7 mouse cellular contexts compared by ENCODE assay signal in the genomic region with DNA sequence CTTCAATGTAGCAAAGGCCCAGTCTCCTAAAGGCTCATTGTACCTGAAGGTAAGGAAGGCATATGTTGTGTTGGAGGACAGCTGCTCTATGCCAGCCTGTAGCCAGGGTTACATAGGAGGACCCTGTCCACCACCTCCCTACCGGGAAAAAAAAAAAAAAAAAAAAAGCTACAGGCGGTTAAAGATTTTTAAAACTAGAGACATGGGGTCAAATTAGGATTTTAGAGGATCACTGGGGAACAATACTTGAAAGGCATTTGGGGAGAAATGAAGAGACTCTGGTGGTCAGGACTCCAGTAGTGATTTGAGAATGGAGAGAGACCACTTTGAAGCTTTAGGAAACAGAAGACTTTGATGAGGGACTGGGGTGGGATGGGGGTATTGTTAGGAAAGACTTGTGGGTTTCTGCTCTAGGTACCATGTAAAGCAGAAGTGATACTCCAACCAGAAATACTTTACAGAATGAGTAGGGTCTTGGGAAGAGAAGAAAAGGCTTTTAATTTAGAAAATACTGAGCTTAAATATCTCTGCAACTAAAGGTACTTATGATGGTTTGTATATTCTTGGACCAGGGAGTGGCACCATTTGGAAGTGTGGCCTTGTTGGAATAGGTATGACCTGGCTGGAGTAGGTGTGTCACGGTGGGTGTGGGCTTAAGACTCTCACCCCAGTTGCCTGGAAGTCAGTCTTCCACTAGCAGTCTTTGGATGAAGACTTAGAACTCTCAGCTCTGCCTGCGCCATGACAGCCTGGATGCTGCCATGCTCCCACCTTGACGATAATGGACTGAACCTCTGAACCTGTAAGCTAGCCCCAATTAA. TPM values are rescaled to one million over a fixed set of nuclear protein-coding genes. Genes with fewer than 3 reads are reported as not detected.
DNase-seq lines count a peak whose midpoint lies in the region; ATAC-seq and TF ChIP-seq lines count a peak whose summit lies in the region.
"Not testable (repeated sequence)": the region's sequence is repeated elsewhere in the genome, so short reads cannot be mapped to it uniquely, and the experiment has no call there.

No protein-coding gene starts in this region.

- H3K27ac ChIP-seq in embryonic facial prominence, embryonic 10.5 days (replicated peaks) = 0 out of 2 replicates have a peak overlapping the region, but pooled peaks have one; percentile 59
- peak overlapping the region; percentile 82; the same call in 1 of the 2 replicates for H3K27ac ChIP-seq in gastrocnemius, adult 2 months
- peak overlapping the region; percentile 35; the same call in 1 of the 2 replicates for H3K27ac ChIP-seq in hindbrain, embryonic 10.5 days
- not testable (repeated sequence) for H3K27ac ChIP-seq in kidney, embryonic 15.5 days
- peak overlapping the region; percentile 25; the same call in 1 of the 2 replicates for H3K27ac ChIP-seq in liver, embryonic 12.5 days
- H3K27ac ChIP-seq in spleen, adult 2 months (ENCODE audit: insufficient read depth, low read length) = peak overlapping the region; percentile 85

- not testable (repeated sequence) for ATAC-seq in kidney, embryonic 15.5 days (replicated peaks; ENCODE audit: low FRiP score); liver, embryonic 12.5 days

- TF ChIP-seq CTCF in gastrocnemius, adult 2 months (IDR thresholded peaks at IDR 0.05); spleen, adult 2 months (IDR thresholded peaks at IDR 0.05; ENCODE audit: extremely low read depth, insufficient read depth, insufficient read length, insufficient replicate concordance): not testable (repeated sequence)

- H3K9ac ChIP-seq in kidney, embryonic 15.5 days = not testable (repeated sequence)
- peak overlapping the region; percentile 46 for H3K9ac ChIP-seq in liver, embryonic 12.5 days

- not testable (repeated sequence) for DNase-seq in embryonic facial prominence, embryonic 10.5 days (ENCODE audit: low spot score); gastrocnemius, adult 2 months; hindbrain, embryonic 10.5 days (ENCODE audit: low spot score); spleen, adult 2 months (ENCODE audit: low read depth in 1 of 2, low spot score in 2 of 2)

- not testable (repeated sequence) for TF ChIP-seq POLR2A in spleen, adult 2 months (IDR thresholded peaks at IDR 0.05; ENCODE audit: low read depth, low read length)

- H3K4me1 ChIP-seq in embryonic facial prominence, embryonic 10.5 days = peaks cover 14% of the 10 kb centered on the region
- peaks cover 14% of the 10 kb centered on the region for H3K4me1 ChIP-seq in hindbrain, embryonic 10.5 days (replicated peaks)
- H3K4me1 ChIP-seq in kidney, embryonic 15.5 days = peaks cover 13% of the 10 kb centered on the region
- H3K4me1 ChIP-seq in liver, embryonic 12.5 days = peaks cover 33% of the 10 kb centered on the region
- peaks cover 50% of the 10 kb centered on the region for H3K4me1 ChIP-seq in megakaryocyte, embryonic 14.5 days
- H3K4me1 ChIP-seq in spleen, adult 2 months (ENCODE audit: control insufficient read depth, insufficient read depth, insufficient read length) = peaks cover 12% of the 10 kb centered on the region; the same call in 1 of the 2 replicates

- peak overlapping the region; percentile 57 for H3K4me2 ChIP-seq in kidney, embryonic 15.5 days
- H3K4me2 ChIP-seq in liver, embryonic 12.5 days = peak overlapping the region; percentile 77

- H3K9me3 ChIP-seq in embryonic facial prominence, embryonic 10.5 days; hindbrain, embryonic 10.5 days; kidney, embryonic 15.5 days (replicated peaks); liver, embryonic 12.5 days (replicated peaks): not testable (repeated sequence)
- peaks cover 16% of the 10 kb centered on the region for H3K9me3 ChIP-seq in megakaryocyte, embryonic 14.5 days

- H3K4me3 ChIP-seq in embryonic facial prominence, embryonic 10.5 days = peak overlapping the region; percentile 92
- H3K4me3 ChIP-seq in gastrocnemius, adult 2 months = peak overlapping the region; percentile 100
- peak overlapping the region; percentile 86 for H3K4me3 ChIP-seq in hindbrain, embryonic 10.5 days
- H3K4me3 ChIP-seq in kidney, embryonic 15.5 days (replicated peaks) = peak overlapping the region; percentile 83; the same call in 1 of the 2 replicates
- H3K4me3 ChIP-seq in liver, embryonic 12.5 days = peak overlapping the region; percentile 91; the same call in 1 of the 2 replicates
- peak overlapping the region; percentile 96 for H3K4me3 ChIP-seq in megakaryocyte, embryonic 14.5 days (replicated peaks)
- H3K4me3 ChIP-seq in spleen, adult 2 months (ENCODE audit: extremely low read depth, insufficient read depth, insufficient read length) = peak overlapping the region; percentile 40; the same call in 1 of the 2 replicates

- 88% methylated on average over 5 of the region's 5 CpGs for WGBS in embryonic facial prominence, embryonic 10.5 days
- 89% methylated on average over 5 of the region's 5 CpGs for WGBS in hindbrain, embryonic 10.5 days
- 87% methylated on average over 5 of the region's 5 CpGs for whole genome bisulfite sequencing in kidney, embryonic 15.5 days
- WGBS in liver, embryonic 12.5 days (ENCODE audit: insufficient replicate concordance) = 79% methylated on average over 5 of the region's 5 CpGs
- WGBS in spleen, adult 2 months = 83% methylated on average over 5 of the region's 5 CpGs

- peaks cover 14% of the 10 kb centered on the region for H3K36me3 ChIP-seq in embryonic facial prominence, embryonic 10.5 days (replicated peaks)
- H3K36me3 ChIP-seq in hindbrain, embryonic 10.5 days; kidney, embryonic 15.5 days; liver, embryonic 12.5 days; spleen, adult 2 months (ENCODE audit: control insufficient read depth, insufficient read depth, low read length): not testable (repeated sequence)
- peaks cover 33% of the 10 kb centered on the region for H3K36me3 ChIP-seq in megakaryocyte, embryonic 14.5 days (replicated peaks; ENCODE audit: low read length)

- H3K27me3 ChIP-seq in embryonic facial prominence, embryonic 10.5 days (replicated peaks; ENCODE audit: low read depth, poor library complexity, severe bottlenecking); hindbrain, embryonic 10.5 days (ENCODE audit: insufficient read depth, poor library complexity, severe bottlenecking); kidney, embryonic 15.5 days; liver, embryonic 12.5 days (replicated peaks); megakaryocyte, embryonic 14.5 days (replicated peaks); spleen, adult 2 months (ENCODE audit: control insufficient read depth, insufficient read depth, low read length): not testable (repeated sequence)

- intact Hi-C loops in gastrocnemius, adult 2 months (cut with DNase I) = not testable (repeated sequence)

RNA-seq across cellular contexts. Expression of a gene that starts 1.1 kb away (rescaled TPM):
- 11.2 and 13.7 TPM in 2 replicates for polyA plus RNA-seq in embryonic facial prominence, embryonic 10.5 days (2016; fragmentation: Nextera tagmentation; extraction: Ambion mirVana)
- 1 to 10 TPM; 3.4 to 5.8 TPM for total RNA-seq in gastrocnemius, adult 2 months (2021)
- 11.3 and 14.8 TPM in 2 replicates for polyA plus RNA-seq in hindbrain, embryonic 10.5 days (2016; fragmentation: Nextera tagmentation; extraction: Ambion mirVana)
- polyA plus RNA-seq in kidney, embryonic 15.5 days (2015; fragmentation: Nextera tagmentation; extraction: Ambion mirVana) = 11.7 and 14.9 TPM in 2 replicates
- polyA plus RNA-seq in liver, embryonic 12.5 days (2016; fragmentation: Nextera tagmentation; extraction: Ambion mirVana) = 12.4 and 15.3 TPM in 2 replicates
- 0.38 TPM in 1 of 2 replicates, not detected in the other for polyA plus RNA-seq in megakaryocyte, embryonic 14.5 days (2012; ENCODE audit: insufficient read depth, low replicate concordance)
- polyA plus RNA-seq in spleen, adult 2 months (2012; rRNA removed) = 2.4 and 3.0 TPM in 2 replicates

RNA-seq across cellular contexts. Expression of a gene that starts 16.6 kb away (rescaled TPM):
- polyA plus RNA-seq in embryonic facial prominence, embryonic 10.5 days (2016; fragmentation: Nextera tagmentation; extraction: Ambion mirVana) = 37.1 and 37.4 TPM in 2 replicates
- total RNA-seq in gastrocnemius, adult 2 months (2021) = 10 to 100 TPM in 1 of 2 experiments, 1 to 10 TPM in 1; 9.7 to 11.1 TPM
- 28.6 and 36.4 TPM in 2 replicates for polyA plus RNA-seq in hindbrain, embryonic 10.5 days (2016; fragmentation: Nextera tagmentation; extraction: Ambion mirVana)
- 29.5 and 30.9 TPM in 2 replicates for polyA plus RNA-seq in kidney, embryonic 15.5 days (2015; fragmentation: Nextera tagmentation; extraction: Ambion mirVana)
- polyA plus RNA-seq in liver, embryonic 12.5 days (2016; fragmentation: Nextera tagmentation; extraction: Ambion mirVana) = 28.9 and 29.3 TPM in 2 replicates
- 2.3 and 4.4 TPM in 2 replicates for polyA plus RNA-seq in megakaryocyte, embryonic 14.5 days (2012; ENCODE audit: insufficient read depth, low replicate concordance)
- 3.2 and 3.6 TPM in 2 replicates for polyA plus RNA-seq in spleen, adult 2 months (2012; rRNA removed)

RNA-seq across cellular contexts. Expression of a gene that starts 46.1 kb away (rescaled TPM):
- 19.0 and 19.2 TPM in 2 replicates for polyA plus RNA-seq in embryonic facial prominence, embryonic 10.5 days (2016; fragmentation: Nextera tagmentation; extraction: Ambion mirVana)
- 10 to 100 TPM; 25.9 to 30.8 TPM for total RNA-seq in gastrocnemius, adult 2 months (2021)
- 16.4 and 18.2 TPM in 2 replicates for polyA plus RNA-seq in hindbrain, embryonic 10.5 days (2016; fragmentation: Nextera tagmentation; extraction: Ambion mirVana)
- 22.6 and 26.7 TPM in 2 replicates for polyA plus RNA-seq in kidney, embryonic 15.5 days (2015; fragmentation: Nextera tagmentation; extraction: Ambion mirVana)
- 12.0 and 12.8 TPM in 2 replicates for polyA plus RNA-seq in liver, embryonic 12.5 days (2016; fragmentation: Nextera tagmentation; extraction: Ambion mirVana)
- polyA plus RNA-seq in megakaryocyte, embryonic 14.5 days (2012; ENCODE audit: insufficient read depth, low replicate concordance) = 0.22 TPM in 1 of 2 replicates, not detected in the other
- polyA plus RNA-seq in spleen, adult 2 months (2012; rRNA removed) = 2.5 and 3.3 TPM in 2 replicates

Comparison
In these comparisons a context has a peak if more than half of its experiments do, and no peak if none do; other contexts are left out.
1. H3K4me3 ChIP-seq: peak in every context shown above with its lines; median percentile 100 in gastrocnemius, adult 2 months; 96 in megakaryocyte, embryonic 14.5 days; 92 in embryonic facial prominence, embryonic 10.5 days; 91 in liver, embryonic 12.5 days; 86 in hindbrain, embryonic 10.5 days; 83 in kidney, embryonic 15.5 days; 40 in spleen, adult 2 months.